Mouse (Mus musculus) splenic B cell, adult 2 months (primary cell): ENCODE data around the gene Nhsl2.

Experiments used
- DNase-seq: peaks from one replicate; pipeline ENCODE4 v3.0.0-alpha.2; 2011; ENCODE audit warnings: low read depth, low spot score
- H3K27me3 ChIP-seq: 2 replicates; pipeline ENCODE4 v1.6.1; 2012; ENCODE audit warnings: mild to moderate bottlenecking, low read length, moderate library complexity, mixed read lengths; ENCODE audit not compliant: control insufficient read depth, poor library complexity, insufficient read depth, severe bottlenecking
- H3K36me3 ChIP-seq: 2 replicates; pipeline ENCODE4 v1.6.1; 2012; ENCODE audit warnings: mild to moderate bottlenecking, low read length, moderate library complexity, mixed read lengths; ENCODE audit not compliant: control insufficient read depth, poor library complexity, insufficient read depth, severe bottlenecking

The Nhsl2 gene

DNA sequence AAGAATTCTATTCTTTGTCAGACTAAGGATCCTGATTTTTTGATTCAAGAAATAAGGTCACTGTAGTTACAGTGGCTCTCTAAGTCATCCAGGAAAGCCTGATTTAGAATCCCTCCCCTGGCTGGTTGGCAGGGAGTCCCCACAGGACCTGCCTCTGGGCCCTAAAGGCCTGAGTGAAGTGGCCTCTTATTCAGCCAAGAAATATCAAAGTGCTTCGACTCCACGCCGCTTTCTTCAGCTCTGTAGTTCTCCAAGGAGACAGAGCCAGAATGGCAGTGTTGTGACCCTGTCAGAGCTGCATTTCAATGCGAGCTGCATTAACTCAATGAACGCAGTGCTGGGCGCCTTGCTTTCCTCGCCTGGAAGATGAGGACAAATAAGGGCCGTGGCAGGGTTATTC lies 183.2 kb downstream of the Nhsl2 start:
- no peaks in the 10 kb centered on the region for H3K36me3 ChIP-seq
- no peak for DNase-seq
- no peaks in the 10 kb centered on the region for H3K27me3 ChIP-seq

DNA sequence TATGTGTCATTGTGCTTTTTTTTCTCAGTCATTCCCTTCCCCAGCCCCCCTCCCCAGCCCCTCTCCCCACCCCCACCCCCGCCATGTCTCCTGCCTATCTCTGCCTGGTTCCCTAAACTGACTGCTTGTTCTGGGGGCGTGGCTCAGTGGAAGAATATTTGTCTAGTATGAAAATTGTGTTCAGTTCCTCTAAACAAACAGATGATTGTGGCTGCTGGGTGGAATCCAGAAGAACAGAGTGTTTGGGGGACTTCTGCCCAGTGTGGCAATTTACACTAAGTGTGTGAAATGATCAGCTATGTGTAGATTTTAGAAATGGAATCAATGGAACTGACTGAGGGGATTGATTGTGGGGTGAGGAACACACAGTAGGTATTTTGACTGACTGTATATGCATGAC lies 184.4 kb downstream of the Nhsl2 start:
- no peaks in the 10 kb centered on the region for H3K27me3 ChIP-seq
- no peak for DNase-seq
- H3K36me3 ChIP-seq = no peaks in the 10 kb centered on the region

DNA sequence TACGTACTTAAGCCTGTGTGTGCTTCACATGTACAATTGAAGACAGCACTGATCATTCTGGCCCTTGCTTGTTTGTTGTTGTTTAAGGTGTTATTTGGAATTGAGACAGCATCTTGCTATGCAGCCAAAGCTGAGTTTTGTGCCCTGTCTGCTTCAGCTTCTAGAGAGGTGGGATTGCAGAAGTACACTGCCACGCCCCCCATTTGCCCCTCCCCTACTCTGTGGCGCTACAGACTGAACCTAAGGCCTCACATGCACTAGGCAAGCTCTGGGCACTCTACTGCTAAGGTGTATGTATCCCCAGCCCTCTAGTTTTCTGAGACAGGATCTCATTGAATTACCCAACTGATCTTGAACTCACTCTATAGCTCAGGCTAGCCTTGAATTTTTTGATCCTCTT lies 186.5 kb downstream of the Nhsl2 start:
- no peaks in the 10 kb centered on the region for H3K36me3 ChIP-seq
- peak; percentile 1 for DNase-seq
- no peaks in the 10 kb centered on the region for H3K27me3 ChIP-seq

DNA sequence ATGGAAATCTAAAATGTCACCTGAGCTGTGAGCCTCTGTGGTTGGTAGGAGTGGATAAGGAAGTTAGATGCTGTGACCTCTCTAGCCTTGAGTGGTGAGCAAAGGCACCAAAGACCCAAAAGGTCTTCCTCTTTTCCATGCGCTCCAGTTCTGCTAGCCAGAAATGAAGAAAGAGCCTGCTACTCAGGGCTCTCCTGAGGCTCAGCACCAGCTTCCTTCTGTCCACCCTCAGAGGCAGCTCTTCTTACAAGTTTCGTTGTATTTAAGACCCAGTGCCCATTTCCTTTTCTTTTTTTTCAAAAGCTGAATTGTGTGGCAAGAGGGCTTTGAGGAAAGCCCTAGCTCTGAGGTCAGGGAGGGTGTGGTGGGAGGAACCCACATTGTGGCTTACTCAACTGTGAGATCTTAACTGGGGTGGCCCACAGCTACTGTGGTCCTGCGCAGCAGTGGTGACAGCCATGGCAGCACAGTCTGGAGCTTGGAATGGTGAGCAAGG lies 187.7 kb downstream of the Nhsl2 start:
- no peaks in the 10 kb centered on the region for H3K27me3 ChIP-seq
- DNase-seq = peak; percentile 1
- no peaks in the 10 kb centered on the region for H3K36me3 ChIP-seq

DNA sequence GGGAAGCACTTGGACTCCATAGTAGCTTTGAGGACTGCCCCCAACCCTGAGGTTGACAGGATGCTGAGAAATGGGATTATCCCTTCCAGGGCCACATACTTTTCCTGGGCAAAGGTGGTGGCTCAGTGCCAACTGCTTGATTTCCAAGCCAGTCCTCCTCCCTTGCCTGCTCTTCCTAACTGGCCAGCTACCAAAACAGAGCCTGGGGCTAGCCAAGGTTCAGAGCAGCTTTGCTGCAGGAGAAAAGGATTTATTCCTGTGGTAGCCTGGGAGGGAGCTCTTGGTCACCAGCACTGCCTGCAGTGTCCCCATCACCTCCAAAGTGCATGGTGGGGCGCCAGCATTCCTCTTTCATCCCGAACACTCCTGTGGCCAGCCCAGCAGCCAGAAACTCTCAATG lies 188.3 kb downstream of the Nhsl2 start:
- DNase-seq = no peak
- H3K36me3 ChIP-seq = no peaks in the 10 kb centered on the region
- H3K27me3 ChIP-seq = no peaks in the 10 kb centered on the region

DNA sequence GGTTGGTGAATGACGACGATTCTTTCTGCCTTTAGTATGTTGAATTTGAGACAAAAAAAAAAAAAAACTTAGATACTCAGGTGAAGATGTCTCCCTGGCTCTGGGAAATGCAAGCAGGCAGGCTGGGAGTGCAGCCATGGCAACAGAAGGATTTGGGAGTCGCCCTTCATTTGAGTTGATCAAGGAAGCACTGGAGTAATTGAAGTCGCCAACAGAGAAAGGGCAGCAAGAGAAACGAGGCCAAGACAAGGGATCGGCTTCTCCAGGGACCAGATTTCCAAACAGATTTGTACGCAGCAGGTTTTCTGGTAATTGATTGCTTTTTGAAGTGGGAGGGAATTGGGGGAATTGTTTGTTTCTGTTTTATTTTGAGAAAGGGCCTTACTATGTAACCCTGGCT lies 192.4 kb downstream of the Nhsl2 start:
- H3K27me3 ChIP-seq = no peaks in the 10 kb centered on the region
- no peak for DNase-seq
- H3K36me3 ChIP-seq = no peaks in the 10 kb centered on the region

DNA sequence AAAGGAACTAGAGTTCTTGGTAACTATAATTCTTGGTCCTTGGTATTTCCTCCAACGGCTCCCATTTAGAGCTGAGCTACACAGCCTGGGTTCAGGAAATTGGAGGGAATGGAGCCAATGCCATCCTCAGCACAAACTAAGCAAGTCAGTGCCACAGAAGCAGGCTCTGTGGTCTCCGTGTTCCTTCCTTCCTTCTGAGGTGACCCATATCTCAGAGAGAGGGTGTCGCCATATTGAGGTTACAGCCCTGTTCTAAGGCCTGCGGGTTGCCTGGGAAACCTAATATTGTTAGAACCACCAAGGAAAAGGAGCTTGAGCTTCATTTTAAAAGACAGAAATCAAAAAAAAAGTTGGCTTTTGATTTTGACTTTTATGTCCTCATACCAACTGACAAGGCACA lies 193.2 kb downstream of the Nhsl2 start:
- no peak for DNase-seq
- H3K36me3 ChIP-seq = no peaks in the 10 kb centered on the region
- no peaks in the 10 kb centered on the region for H3K27me3 ChIP-seq

DNA sequence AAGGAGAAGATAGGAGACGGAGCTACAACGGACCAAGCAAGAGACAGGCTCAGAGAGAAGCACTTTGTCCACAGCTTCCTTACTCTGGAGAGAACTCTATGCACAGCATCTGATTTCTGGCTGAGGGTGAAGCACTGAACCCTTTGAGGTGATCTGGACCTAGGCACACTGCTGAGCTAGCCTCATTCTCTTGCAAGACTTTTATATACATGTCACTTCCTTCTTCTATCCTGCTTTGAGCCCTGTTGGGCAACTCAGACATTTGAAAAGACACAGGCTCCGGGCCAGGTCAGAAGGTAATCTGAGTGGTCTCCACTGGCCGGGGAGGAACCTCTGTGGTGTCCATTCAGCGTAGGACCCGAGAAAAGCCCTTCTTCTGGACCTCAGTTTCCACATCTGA lies 201.4 kb downstream of the Nhsl2 start:
- no peaks in the 10 kb centered on the region for H3K27me3 ChIP-seq
- no peaks in the 10 kb centered on the region for H3K36me3 ChIP-seq
- no peak for DNase-seq

DNA sequence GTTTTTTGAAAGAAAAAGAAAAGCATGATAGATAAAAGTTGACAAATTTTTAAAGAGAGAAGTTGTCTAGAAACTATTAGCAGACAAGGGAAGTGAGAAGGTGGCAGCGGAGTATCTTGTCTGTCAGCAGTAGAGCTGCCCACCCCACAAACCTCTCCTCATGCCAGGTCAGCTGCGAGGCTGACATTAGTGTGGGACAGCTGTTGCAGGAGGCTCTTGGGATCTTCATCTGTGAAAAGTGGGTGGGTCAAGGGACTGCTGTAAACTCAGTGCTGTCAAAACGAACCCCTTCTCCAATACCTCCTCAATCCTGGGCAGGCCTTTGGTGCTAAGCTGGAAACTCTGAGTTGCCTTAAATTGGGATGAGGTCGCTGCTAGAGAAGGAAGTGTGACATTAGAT lies 202.0 kb downstream of the Nhsl2 start:
- DNase-seq = no peak
- Histone ChIP-seq H3K27me3 (no peaks in the 10 kb centered on the region), H3K36me3 (no peaks in the 10 kb centered on the region)

DNA sequence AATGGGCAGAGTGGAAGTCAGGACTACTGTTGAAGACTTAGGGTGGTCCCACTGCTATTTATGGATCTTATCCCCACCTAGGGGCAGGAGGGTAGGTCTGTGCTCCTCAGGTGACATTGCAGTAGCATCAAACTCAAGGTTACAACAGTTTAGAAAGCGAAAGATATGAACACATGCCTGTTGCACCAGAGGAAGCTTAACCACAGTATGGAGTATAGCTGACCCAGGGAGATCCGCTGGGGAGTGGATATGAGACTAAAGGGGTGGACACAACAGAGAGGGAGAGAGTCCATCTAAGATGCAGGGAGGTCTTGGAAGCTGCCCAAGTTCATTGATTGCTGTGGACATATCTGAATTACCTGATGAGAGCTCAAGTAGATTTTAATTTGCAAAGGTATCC lies 204.2 kb downstream of the Nhsl2 start:
- Histone ChIP-seq H3K36me3 (no peaks in the 10 kb centered on the region), H3K27me3 (no peaks in the 10 kb centered on the region)
- DNase-seq = no peak

DNA sequence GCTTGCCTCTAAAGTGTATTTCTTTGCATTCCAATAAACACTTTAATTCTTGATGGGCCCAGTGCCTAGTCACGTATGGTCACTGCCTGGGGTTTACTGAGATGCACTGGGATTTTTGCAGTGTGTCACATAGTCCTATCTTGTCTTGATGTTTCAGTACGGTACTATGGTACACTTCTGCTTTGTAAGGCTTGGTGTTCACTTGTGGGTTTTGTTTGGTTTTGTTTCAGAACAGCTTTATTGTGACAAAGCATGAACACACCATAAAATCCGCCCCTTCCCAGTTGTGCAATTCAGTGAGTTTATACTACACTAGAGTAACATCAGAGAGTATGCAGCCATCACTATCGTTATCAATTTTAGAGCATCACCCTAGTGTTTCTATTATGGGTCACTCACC lies 204.8 kb downstream of the Nhsl2 start:
- no peaks in the 10 kb centered on the region for H3K36me3 ChIP-seq
- H3K27me3 ChIP-seq = no peaks in the 10 kb centered on the region
- no peak for DNase-seq

DNA sequence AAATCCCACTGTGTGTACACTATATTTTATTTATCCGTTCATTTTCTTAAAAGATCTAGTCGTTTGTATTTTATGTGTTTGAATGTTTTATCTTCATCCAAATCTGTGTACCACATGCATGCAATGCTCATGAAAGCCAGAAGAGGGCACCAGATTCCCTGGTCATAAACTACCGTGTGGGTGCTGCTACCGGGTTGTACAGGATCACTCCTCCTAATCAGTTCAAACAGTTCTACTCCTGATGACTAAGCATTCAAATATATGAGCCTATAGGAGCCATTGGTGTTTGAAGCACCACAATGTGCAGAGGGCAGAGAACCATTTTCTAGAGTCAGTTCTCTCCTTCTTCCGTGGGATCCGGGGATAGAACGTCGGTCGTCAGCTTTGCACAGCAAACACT lies 210.3 kb downstream of the Nhsl2 start:
- H3K36me3 ChIP-seq = no peaks in the 10 kb centered on the region
- H3K27me3 ChIP-seq = no peaks in the 10 kb centered on the region
- peak; percentile 68 for DNase-seq

DNA sequence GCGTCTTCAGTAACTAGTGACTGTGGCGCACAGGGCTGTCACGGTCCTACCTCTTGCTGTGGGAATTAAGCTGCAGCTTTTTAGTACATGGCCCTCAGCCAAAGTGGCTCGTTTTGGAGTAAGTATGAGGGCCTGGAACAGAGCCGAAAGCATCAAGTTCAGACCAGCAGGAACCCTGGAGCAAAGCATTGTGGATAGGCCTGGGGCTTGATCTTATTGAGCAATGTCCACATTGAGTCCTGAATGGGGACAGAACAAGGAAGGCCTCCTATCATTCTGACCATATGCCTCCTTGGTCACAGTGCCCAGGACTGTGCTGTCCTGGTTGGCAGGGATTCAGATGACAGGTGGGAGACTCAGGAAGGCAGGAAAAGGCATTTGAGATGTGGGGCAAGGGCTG lies 211.1 kb downstream of the Nhsl2 start:
- no peaks in the 10 kb centered on the region for H3K36me3 ChIP-seq
- DNase-seq = no peak
- H3K27me3 ChIP-seq = no peaks in the 10 kb centered on the region

DNA sequence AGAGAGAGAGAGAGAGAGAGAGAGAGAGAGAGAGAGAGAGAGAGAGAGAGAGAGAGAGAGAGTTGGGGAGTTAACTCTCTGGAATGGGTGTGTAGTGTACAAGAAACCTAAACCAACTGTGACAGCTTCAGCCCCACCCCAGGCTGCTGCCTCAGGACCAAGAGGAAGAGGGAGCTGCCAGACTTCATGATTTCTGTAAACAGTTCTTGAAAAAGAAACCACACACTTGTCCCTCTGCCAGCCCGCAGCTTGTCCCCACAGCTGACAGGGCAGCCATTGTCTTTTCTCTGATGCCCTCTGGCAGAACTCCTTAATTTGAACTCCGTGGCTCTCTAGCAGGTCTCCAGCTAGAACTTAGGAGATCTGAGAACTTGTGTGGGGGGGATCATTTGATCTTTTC lies 211.7 kb downstream of the Nhsl2 start:
- no peaks in the 10 kb centered on the region for H3K36me3 ChIP-seq
- no peaks in the 10 kb centered on the region for H3K27me3 ChIP-seq
- no peak for DNase-seq

DNA sequence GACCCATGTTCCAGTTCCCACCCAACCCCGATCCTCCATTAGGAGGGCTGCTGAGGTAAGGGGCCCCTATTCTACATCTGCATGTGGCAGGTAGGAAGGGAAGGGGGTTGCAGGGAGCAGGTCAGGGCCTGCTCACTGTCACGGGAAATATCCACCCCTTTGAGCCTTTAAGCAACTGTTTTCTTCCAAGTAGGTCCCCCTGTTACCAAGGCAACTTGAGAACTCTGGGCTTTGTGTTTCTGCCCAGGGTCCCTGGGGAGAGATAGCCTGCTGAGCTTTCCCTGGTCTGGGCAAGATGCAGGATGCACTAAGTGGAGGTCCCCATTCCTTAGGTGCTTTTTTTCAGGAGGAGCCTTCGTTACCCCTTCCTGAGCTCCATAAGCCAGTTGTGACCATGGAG lies 214.9 kb downstream of the Nhsl2 start:
- Histone ChIP-seq H3K36me3 (no peaks in the 10 kb centered on the region), H3K27me3 (no peaks in the 10 kb centered on the region)
- DNase-seq = no peak

DNA sequence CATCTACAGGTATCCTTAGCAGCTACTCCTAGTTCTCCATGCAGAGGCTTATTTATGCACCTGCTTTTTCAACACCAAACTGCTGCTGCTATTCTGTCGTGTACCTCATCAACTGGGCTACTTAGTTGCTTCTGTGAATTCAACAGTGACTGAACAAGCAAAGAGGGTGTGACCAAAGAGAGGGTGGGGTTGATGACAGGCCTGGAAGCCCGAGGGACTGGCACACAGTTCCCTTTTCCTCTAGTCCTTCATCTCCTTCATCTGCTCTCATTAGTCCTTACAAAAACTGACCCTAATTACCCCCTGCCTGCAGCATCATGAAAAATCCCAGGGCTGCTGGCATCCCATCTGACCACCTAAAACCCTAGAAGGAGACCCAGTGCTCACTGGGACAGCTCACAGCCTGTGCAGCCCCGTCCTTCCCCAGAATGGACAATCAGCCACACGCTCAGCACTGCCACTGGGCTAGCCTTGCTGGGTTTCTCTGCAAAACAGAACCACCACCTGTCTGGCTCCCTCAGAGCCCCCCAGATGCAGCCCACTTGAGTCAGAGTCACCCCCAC lies 216.1 kb downstream of the Nhsl2 start:
- DNase-seq = peak; percentile 21
- H3K36me3 ChIP-seq = no peaks in the 10 kb centered on the region
- H3K27me3 ChIP-seq = no peaks in the 10 kb centered on the region
